Comparison of ENCODE assay signal across 24 mouse cellular contexts in the genomic region with DNA sequence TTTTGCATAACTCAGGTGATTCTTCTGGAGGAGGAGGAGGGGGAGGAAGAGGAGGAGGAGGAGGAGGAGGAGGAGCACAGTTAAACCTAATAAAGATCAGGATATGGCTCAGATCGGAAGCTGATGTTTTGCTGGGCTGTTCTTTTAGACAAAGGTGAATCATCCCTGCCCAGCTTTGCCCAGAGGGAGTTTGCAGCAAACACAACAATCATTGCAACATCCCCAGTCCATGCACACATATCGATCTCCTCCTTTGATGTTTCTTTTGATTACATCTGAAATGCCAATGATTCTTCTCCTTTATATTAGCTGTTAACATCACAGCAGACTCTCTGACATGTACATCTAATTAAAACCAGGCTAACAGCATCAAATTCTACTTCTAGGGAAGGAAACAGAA.
"Had no signal": no experiment of that assay in that cellular context is flagged by ENCODE, and none has a peak within 500 bp of the region (broad histone marks: within the 10 kb centered on the region; RNA-seq: fewer than 3 reads in every experiment).

No protein-coding gene starts in this region.

- H3K4me2 ChIP-seq: kidney, embryonic 15.5 days; limb, embryonic 12.5 days; limb, embryonic 15.5 days; liver, embryonic 15.5 days; midbrain, embryonic 11.5 days; neural tube, embryonic 12.5 days; neural tube, embryonic 15.5 days had no signal

- H3K27ac ChIP-seq: intestine, embryonic 15.5 days; kidney, embryonic 15.5 days; limb, embryonic 12.5 days; limb, embryonic 15.5 days; liver, embryonic 15.5 days; neural tube, embryonic 12.5 days; neural tube, embryonic 15.5 days; stomach, postnatal 0 days had no signal

- H3K36me3 ChIP-seq: intestine, embryonic 15.5 days; kidney, embryonic 15.5 days; limb, embryonic 12.5 days; limb, embryonic 15.5 days; liver, embryonic 15.5 days; neural tube, embryonic 12.5 days; neural tube, embryonic 15.5 days had no signal

- H3K27me3 ChIP-seq: intestine, embryonic 15.5 days; kidney, embryonic 15.5 days; limb, embryonic 12.5 days; limb, embryonic 15.5 days; neural tube, embryonic 12.5 days; neural tube, embryonic 15.5 days had no signal

- H3K4me1 ChIP-seq: neural tube, embryonic 12.5 days; neural tube, embryonic 15.5 days had no signal

- H3K9me3 ChIP-seq: intestine, embryonic 15.5 days; kidney, embryonic 15.5 days; limb, embryonic 12.5 days; limb, embryonic 15.5 days; liver, embryonic 15.5 days; neural tube, embryonic 15.5 days had no signal

- H3K9ac ChIP-seq: intestine, embryonic 15.5 days; kidney, embryonic 15.5 days; limb, embryonic 12.5 days; limb, embryonic 15.5 days; liver, embryonic 15.5 days; lung, embryonic 14.5 days; neural tube, embryonic 12.5 days; neural tube, embryonic 15.5 days had no signal

- H3K4me3 ChIP-seq: intestine, embryonic 15.5 days; kidney, embryonic 15.5 days; limb, embryonic 12.5 days; limb, embryonic 15.5 days; liver, embryonic 15.5 days; neural tube, embryonic 12.5 days; neural tube, embryonic 15.5 days had no signal

- DNase-seq: kidney, adult 11 months; kidney, adult 8-10 months; kidney, postnatal 14 days; kidney, postnatal 4 days; left cerebral cortex, postnatal 4 days; lung, embryonic 14.5 days; lung, postnatal 14 days; lung, postnatal 4 days; midbrain, embryonic 14.5 days; right cerebral cortex, adult 18-20 months; right cerebral cortex, postnatal 14 days; right cerebral cortex, postnatal 4 days; thymus, adult 2 months; thymus, postnatal 14 days; thymus, postnatal 4 days had no signal
